Mouse (Mus musculus) midbrain, postnatal 0 days (tissue): ENCODE results near the gene Me3. TPM values are rescaled to one million over a fixed set of nuclear protein-coding genes. Genes with fewer than 3 reads are reported as not detected.

Source experiments
- ATAC-seq: fragments of 200-750 bp; cut with Nextera tagmentation; 2 replicates; pipeline ENCODE4 v1.8.0; 2017; ENCODE audit warnings: moderate number of reproducible peaks, mild to moderate bottlenecking, moderate TSS enrichment, moderate library complexity; ENCODE audit not compliant: low FRiP score
- DNase-seq: peaks from one replicate; pipeline ENCODE4 v3.0.0-alpha.2; 2015; ENCODE audit warnings: low spot score
- H3K27ac ChIP-seq: fragments of 300-500 bp; sonication (generic); 2 replicates; pipeline ENCODE4 v1.5.1; 2014; ENCODE audit warnings: low read depth, mild to moderate bottlenecking, low read length, mixed read lengths
- H3K27me3 ChIP-seq: fragments of 300-500 bp; sonication (generic); 2 replicates; pipeline ENCODE4 v1.6.1; 2014; ENCODE audit warnings: low read length, control low read depth, mixed read lengths; ENCODE audit not compliant: insufficient read depth
- H3K36me3 ChIP-seq: fragments of 300-500 bp; sonication (generic); 2 replicates; pipeline ENCODE4 v1.6.1; 2014; ENCODE audit warnings: low read length, control low read depth, mixed read lengths; ENCODE audit not compliant: insufficient read depth
- H3K4me1 ChIP-seq: fragments of 300-500 bp; sonication (generic); 2 replicates; pipeline ENCODE4 v1.6.1; 2014; ENCODE audit warnings: mild to moderate bottlenecking, control low read depth, antibody characterized with exemption, low read length, mixed read lengths; ENCODE audit not compliant: insufficient read depth
- H3K4me2 ChIP-seq: fragments of 300-500 bp; sonication (generic); 2 replicates; pipeline ENCODE4 v1.6.1; 2014; ENCODE audit warnings: low read depth, mild to moderate bottlenecking, low read length, mixed read lengths; ENCODE audit not compliant: poor library complexity, severe bottlenecking
- H3K4me3 ChIP-seq: fragments of 300-500 bp; sonication (generic); 2 replicates; pipeline ENCODE4 v1.5.1; 2014; ENCODE audit warnings: low read depth, mild to moderate bottlenecking, low read length, moderate library complexity
- H3K9ac ChIP-seq: fragments of 300-500 bp; sonication (generic); replicated peaks from 2 replicates; pipeline ENCODE4 v1.6.1; 2014; ENCODE audit warnings: mild to moderate bottlenecking, low read length, moderate library complexity, mixed read lengths; ENCODE audit not compliant: poor library complexity, severe bottlenecking
- H3K9me3 ChIP-seq: fragments of 300-500 bp; sonication (generic); 2 replicates; pipeline ENCODE4 v1.6.1; 2016; ENCODE audit warnings: low read length, control low read depth
- CTCF ChIP-seq: IDR thresholded peaks from 2 replicates; pipeline ENCODE4 v1.5.1; 2016; ENCODE audit warnings: antibody characterized with exemption, mild to moderate bottlenecking
- WGBS: fragments of 180-500 bp; shearing (Covaris S2); extraction: QIAGEN DNeasy Blood & Tissue Kit; methylation state at CpG from one replicate; pipeline ENCODE4 v1.1.7; 2014; 5-methylcytosine and 5-hydroxymethylcytosine counted together
- polyA plus RNA-seq: library from polyadenylated mRNA; unstranded; fragments of >200 nt; fragmentation: Nextera tagmentation; extraction: Ambion mirVana; gene quantifications from 2 replicates; pipeline ENCODE4 v1.2.1, GENCODE M21; 2015
- total RNA-seq: library from RNA; depleted of rRNA; stranded (reverse); fragments of >200 nt; gene quantifications from 2 replicates; pipeline ENCODE4 v1.2.3, GENCODE M21; 2014

Gene Me3
- total and polyA plus RNA-seq, 2 experiments from 2014 or later: 23.7 to 25.2 TPM

DNA sequence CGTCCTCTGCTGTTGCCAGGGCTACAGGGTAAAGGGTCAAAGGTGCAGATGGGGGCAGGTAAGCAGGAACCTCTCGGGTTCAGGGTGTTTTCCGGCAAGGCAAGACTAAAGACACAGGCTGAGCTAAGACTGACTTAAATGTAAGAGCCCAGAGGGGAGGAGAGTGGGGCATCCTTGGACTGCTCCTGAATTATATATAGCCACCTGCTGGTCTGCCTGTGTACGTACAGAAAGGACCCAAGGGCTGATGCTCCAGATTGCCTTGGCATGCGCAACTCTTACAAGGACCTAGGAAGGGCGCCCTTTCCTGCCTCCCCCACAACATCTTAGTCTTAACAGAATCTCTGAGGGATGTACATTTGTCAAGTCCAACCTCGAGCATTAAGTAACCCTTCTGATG lies 197.0 kb downstream of the Me3 start:
- H3K4me1 ChIP-seq: no peaks in the 10 kb centered on the region
- no peak overlapping the region for H3K27ac ChIP-seq
- H3K9me3 ChIP-seq: no peaks in the 10 kb centered on the region
- no peaks in the 10 kb centered on the region for H3K27me3 ChIP-seq
- peak; percentile 32; the same call in 1 of the 2 replicates for TF ChIP-seq CTCF
- H3K4me3 ChIP-seq: no peak overlapping the region
- no peaks in the 10 kb centered on the region for H3K36me3 ChIP-seq
- ATAC-seq (0 out of 2 replicates have a peak, but pooled peaks have one; percentile 16), DNase-seq (peak; percentile 53)
- no peak overlapping the region for H3K4me2 ChIP-seq
- 73% methylated on average over 7 of the region's 7 CpGs for WGBS
- H3K9ac ChIP-seq: no peak overlapping the region

DNA sequence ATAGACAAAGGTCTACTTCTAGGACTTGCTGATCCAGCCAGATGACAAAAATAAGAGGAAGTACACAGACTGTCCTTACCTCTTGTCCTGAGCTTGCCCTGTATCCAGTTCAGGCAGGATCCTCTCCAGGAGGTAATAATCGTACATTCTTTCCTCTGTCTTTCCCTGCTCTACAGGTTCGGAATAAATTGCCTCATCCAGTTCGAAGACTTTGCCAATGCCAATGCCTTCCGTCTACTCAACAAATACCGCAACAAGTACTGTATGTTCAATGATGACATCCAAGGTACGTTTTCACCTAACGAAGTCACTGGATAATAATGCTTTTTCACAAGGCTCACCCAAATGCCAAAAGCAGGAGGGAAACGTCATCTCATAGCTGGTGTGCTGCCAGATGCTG lies 201.3 kb downstream of the Me3 start:
- ATAC-seq (no peak), DNase-seq (no peak)
- WGBS: 94% methylated on average over 8 of the region's 8 CpGs
- Histone ChIP-seq H3K9ac (no peak overlapping the region), H3K4me3 (no peak overlapping the region), H3K9me3 (no peaks in the 10 kb centered on the region), H3K4me2 (no peak overlapping the region), H3K27ac (no peak overlapping the region), H3K4me1 (no peaks in the 10 kb centered on the region), H3K36me3 (no peaks in the 10 kb centered on the region), H3K27me3 (no peaks in the 10 kb centered on the region)
- TF ChIP-seq CTCF: no peak

GRCm38 (mm10) chr7:89835566-89835965 lies 203.4 kb downstream of the Me3 start:
- ATAC-seq (no peak), DNase-seq (peak; percentile 11)
- H3K9me3 ChIP-seq: no peaks in the 10 kb centered on the region
- H3K9ac ChIP-seq: no peak overlapping the region
- no peak overlapping the region for H3K4me3 ChIP-seq
- no peaks in the 10 kb centered on the region for H3K36me3 ChIP-seq
- no peaks in the 10 kb centered on the region for H3K4me1 ChIP-seq
- H3K27ac ChIP-seq: no peak overlapping the region
- no peak overlapping the region for H3K4me2 ChIP-seq
- H3K27me3 ChIP-seq: no peaks in the 10 kb centered on the region
- WGBS: 80% methylated on average over 8 of the region's 8 CpGs
- TF ChIP-seq CTCF: no peak

- no peaks in the 10 kb centered on the region for H3K36me3 ChIP-seq
- no peak overlapping the region for H3K9ac ChIP-seq
- ATAC-seq (no peak), DNase-seq (no peak)
- no peaks in the 10 kb centered on the region for H3K9me3 ChIP-seq
- no peak overlapping the region for H3K4me3 ChIP-seq
- H3K27ac ChIP-seq: no peak overlapping the region
- H3K4me2 ChIP-seq: no peak overlapping the region
- WGBS: 95% methylated on average over 7 of the region's 7 CpGs
- H3K4me1 ChIP-seq: no peaks in the 10 kb centered on the region
- no peak for TF ChIP-seq CTCF
- H3K27me3 ChIP-seq: no peaks in the 10 kb centered on the region
Measured at GRCm38 (mm10) chr7:89836676-89837075, 204.5 kb downstream of the Me3 start.

- no peaks in the 10 kb centered on the region for H3K4me1 ChIP-seq
- no peaks in the 10 kb centered on the region for H3K9me3 ChIP-seq
- no peak overlapping the region for H3K27ac ChIP-seq
- WGBS: 69% methylated on average over 4 of the region's 4 CpGs
- ATAC-seq (no peak), DNase-seq (no peak)
- no peak overlapping the region for H3K9ac ChIP-seq
- no peak overlapping the region for H3K4me3 ChIP-seq
- no peak for TF ChIP-seq CTCF
- no peak overlapping the region for H3K4me2 ChIP-seq
- H3K27me3 ChIP-seq: no peaks in the 10 kb centered on the region
- H3K36me3 ChIP-seq: no peaks in the 10 kb centered on the region
Measured at GRCm38 (mm10) chr7:89837841-89838240, 205.6 kb downstream of the Me3 start.

DNA sequence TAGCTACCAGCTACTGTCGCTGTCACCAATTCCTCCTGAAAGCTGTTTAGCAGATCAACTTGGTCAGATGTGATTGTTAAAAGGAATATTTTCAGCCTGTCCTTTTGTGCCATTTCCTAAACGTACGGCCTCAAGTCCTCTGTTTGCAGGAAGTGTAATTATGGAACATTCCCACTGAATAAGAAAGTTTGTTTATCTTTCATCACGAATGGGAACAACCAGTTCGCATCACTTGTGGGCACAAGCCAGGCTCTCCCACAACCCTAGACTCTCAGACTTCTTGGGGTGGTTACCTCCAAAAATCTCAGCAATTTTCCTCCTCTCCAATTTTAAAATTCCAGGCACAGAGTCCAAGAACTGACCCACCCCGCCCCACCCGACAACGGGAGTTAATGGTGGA lies 207.5 kb downstream of the Me3 start:
- Histone ChIP-seq H3K27me3 (no peaks in the 10 kb centered on the region), H3K4me3 (no peak overlapping the region), H3K4me1 (no peaks in the 10 kb centered on the region), H3K4me2 (no peak overlapping the region), H3K9ac (no peak overlapping the region), H3K9me3 (no peaks in the 10 kb centered on the region), H3K27ac (no peak overlapping the region), H3K36me3 (no peaks in the 10 kb centered on the region)
- DNase-seq: no peak
- TF ChIP-seq CTCF: no peak
- 92% methylated on average over 8 of the region's 8 CpGs for WGBS
- no peak for ATAC-seq
